8 mouse cellular contexts compared by ENCODE assay signal in genomic region chr4:142238041-142238440, GRCm38 (mm10). TPM values are rescaled to one million over a fixed set of nuclear protein-coding genes. Genes with fewer than 3 reads are reported as not detected.
DNase-seq lines count a peak whose midpoint lies in the region; ATAC-seq lines count a peak whose summit lies in the region.

No protein-coding gene starts in this region.

- peak overlapping the region; percentile 97 for H3K4me2 ChIP-seq in lung, embryonic 16.5 days (ENCODE audit: low read depth, low read length)

- H3K9ac ChIP-seq in lung, embryonic 16.5 days (ENCODE audit: low read length), result peak overlapping the region; percentile 81

- DNase-seq in right cerebral cortex, adult 2 months (ENCODE audit: low spot score in 2 of 2), result peak; percentile 19 to 23
- no peak for DNase-seq in right cerebral cortex, postnatal 10 days (ENCODE audit: low spot score in 2 of 2)
- DNase-seq in kidney, adult 18-20 months, result peak; percentile 69
- no peak for DNase-seq in retina, postnatal 1 day
- no peak for DNase-seq in right cerebral cortex, postnatal 4 days
- DNase-seq in cerebellum, postnatal 36 days, result no peak

- peak overlapping the region; percentile 77 for H3K27ac ChIP-seq in lung, embryonic 16.5 days (ENCODE audit: low read length)

- peaks cover 24% of the 10 kb centered on the region for H3K4me1 ChIP-seq in lung, embryonic 16.5 days (replicated peaks; ENCODE audit: control insufficient read depth, insufficient read depth, low read length)

- H3K36me3 ChIP-seq in lung, embryonic 16.5 days (ENCODE audit: control insufficient read depth, insufficient read depth, low read length), result no peaks in the 10 kb centered on the region

- H3K4me3 ChIP-seq in lung, embryonic 16.5 days (ENCODE audit: low read length), result peak overlapping the region; percentile 76

- H3K9me3 ChIP-seq in lung, embryonic 16.5 days (ENCODE audit: control insufficient read depth, low read length), result no peaks in the 10 kb centered on the region

- peak; percentile 47 for ATAC-seq in granulocyte monocyte progenitor cell, adult 5-6 weeks (replicated peaks; ENCODE audit: poor library complexity, severe bottlenecking)
- no peak for ATAC-seq in lung, embryonic 16.5 days (ENCODE audit: low read depth)

- WGBS in lung, embryonic 16.5 days, result 16% methylated on average over 14 of the region's 14 CpGs

- no peaks in the 10 kb centered on the region for H3K27me3 ChIP-seq in lung, embryonic 16.5 days (ENCODE audit: control insufficient read depth, insufficient read depth, low read depth, low read length)

RNA-seq across cellular contexts. Expression of gene Kazn, which starts 1.2 kb away (rescaled TPM):
- 1.1 TPM in 1 of 2 replicates, not detected in the other for total RNA-seq in granulocyte monocyte progenitor cell, adult 5-6 weeks (2014; fragmentation: Nextera tagmentation)
- total RNA-seq in granulocyte monocyte progenitor cell, adult 5-6 weeks (2017), result 0.09 and 3.5 TPM in 2 replicates
- 11.4 and 11.6 TPM in 2 replicates for polyA plus RNA-seq in lung, embryonic 16.5 days (2015; fragmentation: Nextera tagmentation; extraction: Ambion mirVana)

Comparison
In these comparisons a context has a peak if more than half of its experiments do, and no peak if none do; other contexts are left out.
1. DNase-seq: peak in right cerebral cortex, adult 2 months (2 of 2) and kidney, adult 18-20 months (single experiment); none in right cerebral cortex, postnatal 10 days (0 of 2), retina, postnatal 1 day (single experiment), right cerebral cortex, postnatal 4 days (single experiment) and cerebellum, postnatal 36 days (0 of 2).